Mouse (Mus musculus) MEL (cell line): ENCODE measurements around the gene Farp1.

Experiments
- CTCF ChIP-seq, 3 experiments: IDR thresholded peaks in 2 of 3; conservative IDR thresholded peaks in 1 of 3; 2 replicates each; pipeline ENCODE4 v1.5.1; 2011 to 2012; ENCODE audit warnings: low read length in 3 of 3, low read depth in 2 of 3, mild to moderate bottlenecking in 2 of 3, improper control_type of control experiment in 1 of 3, inconsistent platforms in 1 of 3, mixed read lengths in 1 of 3, moderate library complexity in 1 of 3; ENCODE audit not compliant: control insufficient read depth in 1 of 3, insufficient read depth in 1 of 3, poor library complexity in 1 of 3, severe bottlenecking in 1 of 3
- E2F4 ChIP-seq: IDR thresholded peaks from 2 replicates; pipeline ENCODE4 v1.6.1; 2011; ENCODE audit warnings: low read depth, low read length, improper control_type of control experiment, borderline replicate concordance
- EP300 ChIP-seq, 2 experiments: IDR thresholded peaks; 2 replicates each; pipeline ENCODE4 v1.6.1; 2011; ENCODE audit warnings: improper control_type of control experiment in 2 of 2, low read length in 2 of 2, low read depth in 1 of 2, mild to moderate bottlenecking in 1 of 2
- KAT2A ChIP-seq: conservative IDR thresholded peaks from 2 replicates; pipeline ENCODE4 v1.6.1; 2012; ENCODE audit warnings: low read depth, low read length, improper control_type of control experiment, inconsistent platforms
- MAZ ChIP-seq: IDR thresholded peaks from 2 replicates; pipeline ENCODE4 v1.6.1; 2012; ENCODE audit warnings: low read depth, mild to moderate bottlenecking, inconsistent platforms, low read length, improper control_type of control experiment
- MEF2A ChIP-seq: IDR thresholded peaks from 2 replicates; pipeline ENCODE4 v1.6.1; 2014; ENCODE audit warnings: low read depth, mild to moderate bottlenecking, inconsistent platforms, low read length, improper control_type of control experiment; ENCODE audit not compliant: poor library complexity, insufficient replicate concordance, severe bottlenecking; ENCODE audit errors: extremely low read depth
- POLR2A ChIP-seq, 2 experiments: IDR thresholded peaks; 2 replicates each; pipeline ENCODE4 v1.6.1; 2011 to 2012; ENCODE audit warnings: low read length in 2 of 2, mild to moderate bottlenecking in 2 of 2, control low read depth in 1 of 2, improper control_type of control experiment in 1 of 2, low read depth in 1 of 2, moderate library complexity in 1 of 2; ENCODE audit not compliant: control insufficient read depth in 1 of 2, insufficient read depth in 1 of 2, poor library complexity in 1 of 2
- UBTF ChIP-seq: IDR thresholded peaks from 2 replicates; pipeline ENCODE4 v1.6.1; 2012; ENCODE audit warnings: low read depth, mild to moderate bottlenecking, inconsistent platforms, low read length, improper control_type of control experiment, moderate library complexity, borderline replicate concordance; ENCODE audit not compliant: insufficient read depth

DNA sequence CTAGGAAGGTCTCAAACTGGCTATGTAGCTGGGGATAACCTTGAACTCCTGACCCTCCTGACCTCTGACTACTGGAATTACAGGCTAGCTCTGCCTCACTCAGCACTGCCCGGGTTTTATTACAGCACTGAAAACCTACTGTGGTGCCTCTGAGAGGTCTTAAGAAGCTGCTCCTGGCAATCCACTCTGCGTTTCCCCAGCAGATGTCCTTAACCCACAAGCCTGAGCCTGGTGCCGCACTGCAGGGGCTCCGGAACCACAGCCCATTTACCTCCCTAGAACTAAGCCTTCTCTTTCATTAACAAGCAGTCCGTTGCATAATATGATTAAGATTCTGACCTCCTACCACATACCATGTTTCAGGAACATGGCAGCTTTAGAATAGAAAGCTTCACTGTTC is 281.1 kb downstream of the Farp1 start:
- no peak for TF ChIP-seq KAT2A
- no peak for TF ChIP-seq MEF2A
- no peak for TF ChIP-seq CTCF (IDR thresholded peaks at IDR 0.05 in 2 of 3, conservative IDR thresholded peaks at IDR 0.05 in 1 of 3; ENCODE audit: control insufficient read depth in 1 of 3, insufficient read depth in 1 of 3, low read depth in 2 of 3, low read length in 3 of 3, poor library complexity in 1 of 3, severe bottlenecking in 1 of 3)
- TF ChIP-seq E2F4 = no peak
- TF ChIP-seq UBTF = no peak
- TF ChIP-seq EP300 (IDR thresholded peaks at IDR 0.05; ENCODE audit: low read depth in 1 of 2, low read length in 2 of 2) = no peak
- no peak for TF ChIP-seq MAZ
- no peak for TF ChIP-seq POLR2A (IDR thresholded peaks at IDR 0.05; ENCODE audit: control insufficient read depth in 1 of 2, insufficient read depth in 1 of 2, low read depth in 1 of 2, low read length in 2 of 2, poor library complexity in 1 of 2)
